Mouse (Mus musculus): ENCODE results near the gene Gm9922. TPM values are rescaled to one million over a fixed set of nuclear protein-coding genes. Genes with fewer than 3 reads are reported as not detected.

Gm9922 gene
- not detected for total RNA-seq (2021)
- long read RNA-seq: 0 reads

GRCm38 (mm10) chr14:101729237-101729971 lies at the start of gene Gm9922, which contains the start of gene Lmo7:
Gene Gm9922, minus strand, starts transcription at chr14:101729814.
Gene Lmo7, plus strand, starts transcription at chr14:101729957.
- peak in 1 of 2 experiments; percentile 20 for DNase-seq (ENCODE audit: low spot score in 2 of 2)

GRCm38 (mm10) chr14:101778426-101778825 lies 48.8 kb upstream of the Gm9922 start:
- DNase-seq (ENCODE audit: low spot score in 2 of 2): no peak

GRCm38 (mm10) chr14:101777129-101777493 lies 47.5 kb upstream of the Gm9922 start:
- DNase-seq (ENCODE audit: low spot score in 2 of 2): no peak

GRCm38 (mm10) chr14:101776296-101777128 lies 46.9 kb upstream of the Gm9922 start:
- no peak for DNase-seq (ENCODE audit: low spot score in 2 of 2)

- DNase-seq (ENCODE audit: low spot score in 2 of 2): peak in 1 of 2 experiments; percentile 46
Observed at GRCm38 (mm10) chr14:101774631-101775030, 45.0 kb upstream of the Gm9922 start.

GRCm38 (mm10) chr14:101771756-101772155 lies 42.1 kb upstream of the Gm9922 start:
- no peak for DNase-seq (ENCODE audit: low spot score in 2 of 2)

- no peak for DNase-seq (ENCODE audit: low spot score in 2 of 2)
Observed at GRCm38 (mm10) chr14:101771336-101771735, 41.7 kb upstream of the Gm9922 start.

GRCm38 (mm10) chr14:101763762-101764295 lies 34.2 kb upstream of the Gm9922 start:
- DNase-seq (ENCODE audit: low spot score in 2 of 2): no peak

GRCm38 (mm10) chr14:101762267-101762666 lies 32.7 kb upstream of the Gm9922 start:
- no peak for DNase-seq (ENCODE audit: low spot score in 2 of 2)

GRCm38 (mm10) chr14:101755425-101755824 lies 25.8 kb upstream of the Gm9922 start:
- DNase-seq (ENCODE audit: low spot score in 2 of 2): no peak

GRCm38 (mm10) chr14:101750910-101751309 lies 21.3 kb upstream of the Gm9922 start:
- no peak for DNase-seq (ENCODE audit: low spot score in 2 of 2)

- no peak for DNase-seq (ENCODE audit: low spot score in 2 of 2)
Observed at GRCm38 (mm10) chr14:101748436-101748835, 18.8 kb upstream of the Gm9922 start.

- DNase-seq (ENCODE audit: low spot score in 2 of 2): no peak
Observed at GRCm38 (mm10) chr14:101747811-101748210, 18.2 kb upstream of the Gm9922 start.

- DNase-seq (ENCODE audit: low spot score in 2 of 2): no peak
Observed at GRCm38 (mm10) chr14:101746635-101747034, 17.0 kb upstream of the Gm9922 start.

- DNase-seq (ENCODE audit: low spot score in 2 of 2): no peak
Observed at GRCm38 (mm10) chr14:101737501-101737900, 7.9 kb upstream of the Gm9922 start.

GRCm38 (mm10) chr14:101733542-101734303 lies 4.1 kb upstream of the Gm9922 start:
- DNase-seq (ENCODE audit: low spot score in 2 of 2): no peak

GRCm38 (mm10) chr14:101729972-101730692 lies 518 bp upstream of the Gm9922 start:
- DNase-seq (ENCODE audit: low spot score in 2 of 2): no peak

GRCm38 (mm10) chr14:101714414-101714813 lies 15.2 kb downstream of the Gm9922 start:
- no peak for DNase-seq (ENCODE audit: low spot score in 2 of 2)

- no peak for DNase-seq (ENCODE audit: low spot score in 2 of 2)
Observed at GRCm38 (mm10) chr14:101707088-101707487, 22.5 kb downstream of the Gm9922 start.

- DNase-seq (ENCODE audit: low spot score in 2 of 2): no peak
Observed at GRCm38 (mm10) chr14:101704479-101704878, 25.1 kb downstream of the Gm9922 start.

- DNase-seq (ENCODE audit: low spot score in 2 of 2): no peak
Observed at GRCm38 (mm10) chr14:101688406-101688805, 41.2 kb downstream of the Gm9922 start.

All from layer of hippocampus, adult 18-20 months (tissue).